Mouse (Mus musculus) liver, postnatal 0 days (tissue): ENCODE results near the gene 4933417A18Rik. TPM values are rescaled to one million over a fixed set of nuclear protein-coding genes. Genes with fewer than 3 reads are reported as not detected.
"Not testable (repeated sequence)": the region's sequence is repeated elsewhere in the genome, so short reads cannot be mapped to it uniquely, and the experiment has no call there.

Experiments used
- ATAC-seq: fragments of 200-750 bp; cut with Nextera tagmentation; 2 replicates; pipeline ENCODE4 v1.8.0; 2017; ENCODE audit warnings: mild to moderate bottlenecking, moderate library complexity
- DNase-seq: peaks from one replicate; pipeline ENCODE4 v3.0.0-alpha.2; 2016
- H3K27ac ChIP-seq: fragments of 300-500 bp; sonication (generic); 2 replicates; pipeline ENCODE4 v1.5.1; 2014; ENCODE audit warnings: antibody characterized with exemption, moderate library complexity, mild to moderate bottlenecking, low read depth
- H3K27me3 ChIP-seq: fragments of 300-500 bp; sonication (generic); 2 replicates; pipeline ENCODE4 v1.6.1; 2014; ENCODE audit warnings: low read length, control low read depth, mixed read lengths; ENCODE audit not compliant: insufficient read depth
- H3K36me3 ChIP-seq: fragments of 300-500 bp; sonication (generic); replicated peaks from 2 replicates; pipeline ENCODE4 v1.6.1; 2014; ENCODE audit warnings: mild to moderate bottlenecking, control low read depth, low read length, moderate library complexity, mixed read lengths; ENCODE audit not compliant: insufficient read depth
- H3K4me1 ChIP-seq: fragments of 300-500 bp; sonication (generic); 2 replicates; pipeline ENCODE4 v1.6.1; 2014; ENCODE audit warnings: antibody characterized with exemption, mild to moderate bottlenecking, control low read depth; ENCODE audit not compliant: insufficient read depth
- H3K4me2 ChIP-seq: fragments of 300-500 bp; sonication (generic); 2 replicates; pipeline ENCODE4 v1.6.1; 2014; ENCODE audit warnings: low read depth, mild to moderate bottlenecking, low read length, moderate library complexity, mixed read lengths
- H3K4me3 ChIP-seq: fragments of 300-500 bp; sonication (generic); 2 replicates; pipeline ENCODE4 v1.5.1; 2014; ENCODE audit warnings: low read depth, low read length
- H3K9ac ChIP-seq: fragments of 300-500 bp; sonication (generic); replicated peaks from 2 replicates; pipeline ENCODE4 v1.6.1; 2014; ENCODE audit warnings: mild to moderate bottlenecking, moderate library complexity
- H3K9me3 ChIP-seq: fragments of 300-500 bp; sonication (generic); 2 replicates; pipeline ENCODE4 v1.6.1; 2016; ENCODE audit warnings: mild to moderate bottlenecking, control low read depth, low read length, mixed read lengths
- CTCF ChIP-seq: sonication (generic); IDR thresholded peaks from 2 replicates; pipeline ENCODE4 v1.5.1; 2016; ENCODE audit warnings: antibody characterized with exemption, low read depth
- EP300 ChIP-seq: IDR thresholded peaks from 2 replicates; pipeline ENCODE4 v1.6.1; 2016; ENCODE audit warnings: antibody characterized with exemption, low read depth, mild to moderate bottlenecking
- WGBS: fragments of 180-500 bp; shearing (Covaris S2); extraction: QIAGEN DNeasy Blood & Tissue Kit; methylation state at CpG from one replicate; pipeline ENCODE4 v1.1.7; 2014; ENCODE audit not compliant: insufficient replicate concordance; 5-methylcytosine and 5-hydroxymethylcytosine counted together
- polyA plus RNA-seq: library from polyadenylated mRNA; unstranded; fragments of >200 nt; fragmentation: Nextera tagmentation; extraction: Ambion mirVana; gene quantifications from 2 replicates; pipeline ENCODE4 v1.2.1, GENCODE M21; 2015

Gene 4933417A18Rik
- polyA plus RNA-seq, 1 experiment from 2014 or later = not detected

DNA sequence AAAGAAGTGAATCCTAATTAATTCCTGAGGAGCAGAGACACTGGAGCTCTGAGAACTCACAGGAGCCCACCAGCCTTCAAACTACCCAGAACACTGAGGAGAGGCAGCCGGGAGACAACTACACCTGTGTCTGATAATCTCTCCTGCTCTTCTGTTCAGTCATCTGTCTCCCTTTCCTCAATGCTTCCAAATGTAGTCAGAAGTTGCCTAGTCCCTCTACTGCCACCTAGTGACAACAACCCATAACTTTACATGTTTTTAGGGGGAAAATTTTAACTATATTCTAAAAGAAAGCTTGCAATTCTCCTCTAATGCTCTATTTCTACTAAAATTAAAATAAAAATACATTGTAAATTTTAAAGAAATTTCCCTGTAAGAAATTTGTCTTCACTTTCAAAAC is 48.9 kb downstream of the 4933417A18Rik start:
- Histone ChIP-seq H3K4me1 (no peaks in the 10 kb centered on the region), H3K9me3 (no peaks in the 10 kb centered on the region), H3K36me3 (peaks cover 14% of the 10 kb centered on the region; the same call in 1 of the 2 replicates), H3K9ac (no peak overlapping the region), H3K4me3 (no peak overlapping the region), H3K4me2 (no peak overlapping the region), H3K27me3 (no peaks in the 10 kb centered on the region), H3K27ac (no peak overlapping the region)
- ATAC-seq (no peak), DNase-seq (no peak)
- WGBS = 20% methylated on average over 1 of the region's 1 CpGs
- TF ChIP-seq CTCF (peak; percentile 78), EP300 (no peak)

DNA sequence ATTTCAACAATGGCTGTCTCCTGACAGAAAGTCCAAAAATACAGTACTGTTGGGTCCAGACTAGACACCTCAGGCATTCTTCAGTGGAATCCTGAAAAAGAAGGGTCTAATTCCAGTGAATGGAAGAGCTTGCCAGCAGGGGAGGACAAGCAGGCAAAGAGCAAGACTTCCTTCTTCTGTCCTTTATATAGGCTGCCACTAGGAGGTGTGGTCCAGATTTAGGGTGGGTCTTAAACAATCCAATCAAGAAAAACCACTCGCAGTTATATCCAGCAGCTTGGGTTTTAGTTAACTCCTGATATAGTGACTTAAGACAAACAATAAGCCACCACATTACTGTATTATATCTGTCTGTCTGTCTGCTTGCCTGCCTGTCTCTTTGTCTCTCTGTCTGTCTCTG is 49.6 kb downstream of the 4933417A18Rik start:
- no peak overlapping the region for H3K27ac ChIP-seq
- H3K27me3 ChIP-seq = no peaks in the 10 kb centered on the region
- H3K36me3 ChIP-seq = peaks cover 17% of the 10 kb centered on the region; the same call in 1 of the 2 replicates
- H3K4me1 ChIP-seq = no peaks in the 10 kb centered on the region
- ATAC-seq = no peak
- H3K4me2 ChIP-seq = no peak overlapping the region
- no peaks in the 10 kb centered on the region for H3K9me3 ChIP-seq
- no peak overlapping the region for H3K4me3 ChIP-seq
- WGBS = 22% methylated on average over 1 of the region's 1 CpGs
- TF ChIP-seq CTCF = peak; percentile 42
- no peak for TF ChIP-seq EP300
- no peak for DNase-seq
- H3K9ac ChIP-seq = no peak overlapping the region

DNA sequence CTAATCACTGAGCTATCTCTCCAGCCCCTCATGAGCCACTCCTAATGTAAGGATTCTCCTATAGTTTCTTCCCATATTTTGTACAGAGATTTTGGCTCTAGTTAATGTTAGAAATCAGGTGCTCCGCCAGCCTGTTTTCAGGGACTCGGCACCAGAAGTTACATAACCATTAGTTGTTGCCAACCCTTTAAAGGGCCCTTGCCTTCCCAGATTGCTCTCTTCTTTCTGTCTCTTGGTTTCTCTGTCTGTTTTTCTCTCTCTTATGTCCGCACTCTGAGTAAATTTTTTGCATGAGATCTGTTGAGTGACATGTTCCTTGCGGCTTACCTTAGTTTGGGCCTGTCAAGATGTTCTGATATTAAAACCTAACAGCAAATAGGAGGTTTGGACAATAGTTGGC is 51.9 kb downstream of the 4933417A18Rik start:
- TF ChIP-seq CTCF (no peak), EP300 (no peak)
- no peak overlapping the region for H3K4me2 ChIP-seq
- ATAC-seq (no peak), DNase-seq (no peak)
- H3K36me3 ChIP-seq = peaks cover 34% of the 10 kb centered on the region
- H3K4me1 ChIP-seq = no peaks in the 10 kb centered on the region
- H3K4me3 ChIP-seq = no peak overlapping the region
- no peak overlapping the region for H3K9ac ChIP-seq
- no peaks in the 10 kb centered on the region for H3K27me3 ChIP-seq
- WGBS = 79% methylated on average over 4 of the region's 4 CpGs
- no peak overlapping the region for H3K27ac ChIP-seq
- H3K9me3 ChIP-seq = no peaks in the 10 kb centered on the region

DNA sequence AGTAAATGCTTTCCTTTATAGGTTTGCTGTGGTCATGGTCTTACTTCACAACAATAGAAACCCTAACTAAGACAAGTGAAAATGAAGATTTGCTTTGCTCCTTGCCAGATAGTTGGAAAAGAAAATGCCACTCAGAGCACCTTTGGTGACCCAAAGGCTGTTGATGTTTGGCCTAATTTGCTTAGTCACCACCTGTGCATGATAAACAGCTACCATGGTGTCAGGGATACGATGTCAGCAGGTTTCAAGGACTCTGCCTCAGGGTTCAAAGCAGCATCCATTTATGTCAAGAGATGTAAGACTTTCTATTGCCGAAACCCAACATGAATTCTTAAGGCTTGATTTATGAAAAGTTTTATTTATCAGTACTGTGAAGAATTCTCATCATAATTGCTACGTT is 53.2 kb downstream of the 4933417A18Rik start:
- no peaks in the 10 kb centered on the region for H3K9me3 ChIP-seq
- no peak overlapping the region for H3K27ac ChIP-seq
- 83% methylated on average over 3 of the region's 3 CpGs for WGBS
- H3K9ac ChIP-seq = no peak overlapping the region
- no peaks in the 10 kb centered on the region for H3K27me3 ChIP-seq
- DNase-seq (no peak), ATAC-seq (0 out of 2 replicates have a peak, but pooled peaks have one; percentile 54)
- TF ChIP-seq EP300 (no peak), CTCF (no peak)
- H3K36me3 ChIP-seq = peaks cover 34% of the 10 kb centered on the region
- H3K4me1 ChIP-seq = no peaks in the 10 kb centered on the region
- H3K4me3 ChIP-seq = no peak overlapping the region
- no peak overlapping the region for H3K4me2 ChIP-seq

DNA sequence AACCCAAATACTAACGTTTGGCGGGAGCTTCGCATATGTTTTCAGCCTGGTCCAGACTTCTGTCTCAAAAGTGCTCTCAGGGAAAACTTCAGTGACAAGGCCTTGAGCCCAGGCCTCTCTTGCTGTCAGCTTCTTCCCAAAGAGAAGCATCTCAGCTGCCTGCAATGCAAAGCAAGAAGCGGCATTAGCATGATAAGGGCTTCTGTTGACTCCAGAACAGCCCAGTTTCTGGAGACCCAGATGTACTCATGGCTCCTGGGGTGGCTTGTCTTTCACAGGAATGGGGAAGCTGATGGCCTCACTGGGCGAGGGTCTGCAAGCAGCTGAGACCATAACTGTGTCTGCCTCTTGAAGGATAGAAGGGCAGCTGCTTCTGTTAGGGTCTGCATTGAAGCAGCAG is 54.4 kb downstream of the 4933417A18Rik start:
- ATAC-seq = not testable (repeated sequence)

DNA sequence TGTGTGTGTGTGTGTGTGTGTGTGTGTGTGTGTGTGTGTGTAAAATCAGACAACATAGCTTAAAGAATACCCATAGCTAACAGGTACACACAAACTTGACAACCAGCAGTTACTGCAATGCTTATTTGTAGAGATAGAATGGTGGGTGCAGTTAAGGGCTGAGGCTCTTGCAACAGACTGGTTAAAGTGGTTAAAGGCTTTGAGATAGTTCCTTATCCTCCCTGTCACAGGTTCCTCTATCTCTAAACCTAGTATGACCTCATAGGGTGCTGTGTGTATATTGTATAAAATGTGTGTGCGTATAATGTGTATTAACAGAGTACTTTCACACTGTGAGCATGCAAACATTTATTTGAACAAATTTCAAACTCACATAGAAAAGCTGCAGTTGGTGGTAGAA is 59.3 kb downstream of the 4933417A18Rik start:
- DNase-seq, H3K9ac ChIP-seq, ATAC-seq, H3K4me3 ChIP-seq, H3K4me1 ChIP-seq, H3K27ac ChIP-seq, H3K9me3 ChIP-seq, H3K4me2 ChIP-seq, H3K27me3 ChIP-seq: not testable (repeated sequence)
- WGBS = 72% methylated on average over 1 of the region's 1 CpGs
- peaks cover 37% of the 10 kb centered on the region for H3K36me3 ChIP-seq

More for the DNA sequence above, 54.4 kb downstream of the 4933417A18Rik start:
- H3K4me2 ChIP-seq, H3K27me3 ChIP-seq, DNase-seq, H3K9ac ChIP-seq, H3K4me3 ChIP-seq, H3K9me3 ChIP-seq, H3K27ac ChIP-seq, H3K4me1 ChIP-seq: not testable (repeated sequence)
- WGBS = 76% methylated on average over 5 of the region's 5 CpGs
- H3K36me3 ChIP-seq = peaks cover 34% of the 10 kb centered on the region
